Comparison of ENCODE assay signal across 12 mouse cellular contexts in the genomic region with DNA sequence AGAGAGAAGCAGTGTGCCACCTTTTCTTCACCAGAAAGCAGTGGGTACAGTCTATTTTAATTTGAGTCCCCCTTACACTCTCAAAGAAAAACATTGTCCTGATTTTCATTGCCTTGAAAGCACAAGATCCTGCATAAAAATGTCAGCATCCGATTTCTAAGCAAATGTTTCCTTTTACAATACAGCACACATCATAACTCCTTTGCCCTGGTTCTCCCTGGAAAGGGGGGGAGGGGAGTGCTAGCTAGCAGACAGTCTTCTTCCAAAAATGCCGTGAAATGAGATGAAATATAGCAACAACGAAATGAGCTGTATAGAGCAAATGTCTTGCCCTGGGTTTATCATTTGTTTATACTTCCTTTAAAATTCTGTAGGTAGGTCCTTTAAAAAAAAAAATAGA.
"Had no signal": no experiment of that assay in that cellular context is flagged by ENCODE, and none has a peak within 500 bp of the region (broad histone marks: within the 10 kb centered on the region; RNA-seq: fewer than 3 reads in every experiment).

No protein-coding gene starts in this region.

- H3K9ac ChIP-seq: liver, embryonic 13.5 days; midbrain, embryonic 13.5 days had no signal

- H3K4me1 ChIP-seq: liver, embryonic 13.5 days; midbrain, embryonic 13.5 days had no signal

- H3K27me3 ChIP-seq: liver, embryonic 13.5 days; midbrain, embryonic 13.5 days had no signal

- H3K27ac ChIP-seq: layer of hippocampus, adult 2 months; liver, embryonic 13.5 days; macrophage; midbrain, embryonic 13.5 days had no signal

- H3K4me2 ChIP-seq: liver, embryonic 13.5 days; midbrain, embryonic 13.5 days had no signal

- ATAC-seq: intestine, postnatal 0 days; midbrain, embryonic 13.5 days had no signal

- H3K9me3 ChIP-seq: liver, embryonic 13.5 days; midbrain, embryonic 13.5 days had no signal

- H3K4me3 ChIP-seq: layer of hippocampus, adult 2 months; liver, embryonic 13.5 days; midbrain, embryonic 13.5 days had no signal

- H3K36me3 ChIP-seq: liver, embryonic 13.5 days; midbrain, embryonic 13.5 days had no signal

- DNase-seq: kidney, adult 9 months; kidney, postnatal 14 days; layer of hippocampus, adult 9-11 months; liver, embryonic 13.5 days; lung, adult 2 months; thymus, adult 2 months; thymus, postnatal 14 days; thymus, postnatal 4 days had no signal
